Mouse (Mus musculus) inflammation-experienced regulatory T-cells, adult 6 months (primary cell): ENCODE measurements around the gene Pcbp1. TPM values are rescaled to one million over a fixed set of nuclear protein-coding genes. Genes with fewer than 3 reads are reported as not detected.
"Not testable (repeated sequence)": the region's sequence is repeated elsewhere in the genome, so short reads cannot be mapped to it uniquely, and the experiment has no call there.

Experiments
- ATAC-seq: one replicate; pipeline ENCODE4 v1.8.0; 2017
- polyA plus RNA-seq, 3 experiments: library from polyadenylated mRNA; unstranded; fragments of 100-300 nt; shearing (Covaris generic); gene quantifications; one replicate each; pipeline ENCODE4 v1.2.1; 2017

The Pcbp1 gene
- polyA plus RNA-seq, 3 experiments from 2014 or later = 26.3 to 32.5 (median 29.3) TPM

GRCm38 (mm10) chr6:86493469-86494263 lies 32.5 kb downstream of the Pcbp1 start:
- no peak for ATAC-seq

GRCm38 (mm10) chr6:86490413-86490812 lies 35.7 kb downstream of the Pcbp1 start:
- not testable (repeated sequence) for ATAC-seq

GRCm38 (mm10) chr6:86489945-86490344 lies 36.2 kb downstream of the Pcbp1 start:
- no peak for ATAC-seq

- no peak for ATAC-seq
Measured at GRCm38 (mm10) chr6:86488149-86488485, 38.0 kb downstream of the Pcbp1 start.

GRCm38 (mm10) chr6:86487358-86488148 lies 38.6 kb downstream of the Pcbp1 start:
- peak; percentile 91 for ATAC-seq

- ATAC-seq = no peak
Measured at GRCm38 (mm10) chr6:86485943-86486640, 40.0 kb downstream of the Pcbp1 start.

GRCm38 (mm10) chr6:86481871-86482270 lies 44.2 kb downstream of the Pcbp1 start:
- no peak for ATAC-seq

GRCm38 (mm10) chr6:86480189-86480831 lies 45.8 kb downstream of the Pcbp1 start:
- no peak for ATAC-seq

- no peak for ATAC-seq
Measured at GRCm38 (mm10) chr6:86479816-86480188, 46.3 kb downstream of the Pcbp1 start.

- ATAC-seq = no peak
Measured at GRCm38 (mm10) chr6:86479311-86479710, 46.8 kb downstream of the Pcbp1 start.

- no peak for ATAC-seq
Measured at GRCm38 (mm10) chr6:86476931-86477330, 49.2 kb downstream of the Pcbp1 start.

- ATAC-seq = no peak
Measured at GRCm38 (mm10) chr6:86475462-86476167, 50.5 kb downstream of the Pcbp1 start.

GRCm38 (mm10) chr6:86474646-86475181 lies 51.4 kb downstream of the Pcbp1 start:
- no peak for ATAC-seq

Other genes with a start within 250 kb of the Pcbp1 start
- 10 to 100 TPM; 52.7 to 54.8 (median 53.5) TPM for gene Fam136a, start 160.7 kb downstream of the Pcbp1 start, polyA plus RNA-seq
- 100 to 1,000 TPM; 402 to 450 (median 421) TPM for gene Snrpg, start 155.0 kb downstream of the Pcbp1 start, polyA plus RNA-seq
- gene Pcyox1, start 129.2 kb downstream of the Pcbp1 start, polyA plus RNA-seq = 10 to 100 TPM in 1 of 3 experiments, 1 to 10 TPM in 2; 6.1 to 11.8 (median 6.8) TPM
- gene Tia1, start 122.1 kb downstream of the Pcbp1 start, polyA plus RNA-seq = 100 to 1,000 TPM in 2 of 3 experiments, 10 to 100 TPM in 1; 85.7 to 110 (median 100) TPM
- not detected for gene Gm44790, start 99.7 kb downstream of the Pcbp1 start, polyA plus RNA-seq
- gene C87436, start 87.9 kb downstream of the Pcbp1 start, polyA plus RNA-seq = 10 to 100 TPM; 20.2 to 39.5 (median 34.5) TPM
- under 1 TPM; 0.21 to 0.39 (median 0.38) TPM for gene Asprv1, start 101.8 kb upstream of the Pcbp1 start, polyA plus RNA-seq
- gene Mxd1, start 142.8 kb upstream of the Pcbp1 start, polyA plus RNA-seq = 10 to 100 TPM; 13.1 to 22.6 (median 13.8) TPM
- 100 to 1,000 TPM; 110 to 152 (median 125) TPM for gene Snrnp27, start 158.2 kb upstream of the Pcbp1 start, polyA plus RNA-seq
- 10 to 100 TPM; 11.9 to 15.7 (median 13.4) TPM for gene Gmcl1, start 207.1 kb upstream of the Pcbp1 start, polyA plus RNA-seq